Mouse (Mus musculus) mesoderm, embryonic 11.5 days (tissue): ENCODE results near the gene Bcl6.

ENCODE experiments used
- DNase-seq: peaks from one replicate; pipeline ENCODE4 v3.0.0-alpha.2; 2012; ENCODE audit warnings: low read depth, low spot score

The Bcl6 gene

GRCm38 (mm10) chr16:23988466-23989208 is at the start of gene Bcl6, which contains the start of gene Gm37419:
TSS of gene Bcl6 (minus strand) at chr16:23988852.
TSS of gene Gm37419 (plus strand) at chr16:23988482.
- DNase-seq = peak; percentile 94

- no peak for DNase-seq
Measured at GRCm38 (mm10) chr16:24036398-24036797, 47.7 kb upstream of the Bcl6 start.

GRCm38 (mm10) chr16:24035767-24036166 is 47.1 kb upstream of the Bcl6 start:
- no peak for DNase-seq

GRCm38 (mm10) chr16:24034450-24034849 is 45.8 kb upstream of the Bcl6 start:
- no peak for DNase-seq

- no peak for DNase-seq
Measured at GRCm38 (mm10) chr16:24033259-24033658, 44.6 kb upstream of the Bcl6 start.

- no peak for DNase-seq
Measured at GRCm38 (mm10) chr16:24029965-24030672, 41.5 kb upstream of the Bcl6 start.

GRCm38 (mm10) chr16:24025442-24025841 is 36.8 kb upstream of the Bcl6 start:
- DNase-seq = no peak

- no peak for DNase-seq
Measured at GRCm38 (mm10) chr16:24022605-24023004, 34.0 kb upstream of the Bcl6 start.

- no peak for DNase-seq
Measured at GRCm38 (mm10) chr16:24021722-24022121, 33.1 kb upstream of the Bcl6 start.

- no peak for DNase-seq
Measured at GRCm38 (mm10) chr16:24016742-24017141, 28.1 kb upstream of the Bcl6 start.

- DNase-seq = no peak
Measured at GRCm38 (mm10) chr16:24016273-24016672, 27.6 kb upstream of the Bcl6 start.

- DNase-seq = no peak
Measured at GRCm38 (mm10) chr16:24014378-24014777, 25.7 kb upstream of the Bcl6 start.

GRCm38 (mm10) chr16:24012066-24012465 is 23.4 kb upstream of the Bcl6 start:
- no peak for DNase-seq

- DNase-seq = no peak
Measured at GRCm38 (mm10) chr16:24011306-24011705, 22.7 kb upstream of the Bcl6 start.

- no peak for DNase-seq
Measured at GRCm38 (mm10) chr16:24009891-24010290, 21.2 kb upstream of the Bcl6 start.

GRCm38 (mm10) chr16:24005928-24006327 is 17.3 kb upstream of the Bcl6 start:
- DNase-seq = no peak

GRCm38 (mm10) chr16:23997912-23998311 is 9.3 kb upstream of the Bcl6 start:
- DNase-seq = no peak

GRCm38 (mm10) chr16:23997228-23997627 is 8.6 kb upstream of the Bcl6 start:
- DNase-seq = no peak

GRCm38 (mm10) chr16:23996342-23996741 is 7.7 kb upstream of the Bcl6 start:
- DNase-seq = no peak

- DNase-seq = no peak
Measured at GRCm38 (mm10) chr16:23993351-23994321, 5.0 kb upstream of the Bcl6 start.

GRCm38 (mm10) chr16:23991846-23992580 is 3.4 kb upstream of the Bcl6 start:
- DNase-seq = no peak
